Mouse (Mus musculus) spleen, postnatal 14 days (tissue): ENCODE data around the gene Islr.

Experiments used
- DNase-seq, 2 experiments: peaks; one replicate each; pipeline ENCODE4 v3.0.0; 2021 to 2022; ENCODE audit warnings: low spot score in 2 of 2

Gene Islr

GRCm38 (mm10) chr9:58112321-58112751, 91.8 kb downstream of the Islr start:
- no peak for DNase-seq

- no peak for DNase-seq
Observed at GRCm38 (mm10) chr9:58111431-58111830, 92.7 kb downstream of the Islr start.

GRCm38 (mm10) chr9:58110787-58111186, 93.3 kb downstream of the Islr start:
- no peak for DNase-seq

- DNase-seq, result no peak
Observed at GRCm38 (mm10) chr9:58107494-58107893, 96.6 kb downstream of the Islr start.
